Mouse (Mus musculus) c-Kit-positive CD71-positive TER-119-negative erythroid progenitor cells, embryonic 14.5 days (primary cell): ENCODE data around the gene Gm8108.
"Not testable (repeated sequence)": the region's sequence is repeated elsewhere in the genome, so short reads cannot be mapped to it uniquely, and the experiment has no call there.

Experiments used
- DNase-seq: peaks from one replicate; pipeline ENCODE4 v3.0.0-alpha.2; 2013; ENCODE audit warnings: low read depth

Gm8108 gene

DNA sequence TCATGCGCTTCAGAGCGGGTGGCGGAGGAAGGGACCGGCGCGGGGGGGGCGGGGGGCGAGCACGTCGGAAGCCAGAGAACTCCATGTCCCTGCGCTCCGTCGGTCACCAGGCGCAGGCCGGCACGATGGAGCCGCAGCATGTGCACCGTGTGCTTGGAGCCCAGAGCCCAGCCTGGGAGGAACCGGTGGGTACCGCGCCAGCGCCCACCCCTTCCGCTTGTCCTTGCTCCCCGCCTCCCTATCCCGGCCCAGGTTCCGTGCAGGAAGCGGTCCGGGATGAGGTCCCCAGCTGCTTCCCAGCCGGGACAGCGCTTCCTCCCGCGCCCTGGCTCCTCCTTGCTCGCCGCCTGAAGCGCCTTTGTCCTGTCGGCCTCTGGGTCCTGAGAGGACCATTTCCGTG, at the start of gene Gm8108:
Gene Gm8108, plus strand, starts transcription at position 101 of the 400 bp plus-strand sequence.
- not testable (repeated sequence) for DNase-seq

DNA sequence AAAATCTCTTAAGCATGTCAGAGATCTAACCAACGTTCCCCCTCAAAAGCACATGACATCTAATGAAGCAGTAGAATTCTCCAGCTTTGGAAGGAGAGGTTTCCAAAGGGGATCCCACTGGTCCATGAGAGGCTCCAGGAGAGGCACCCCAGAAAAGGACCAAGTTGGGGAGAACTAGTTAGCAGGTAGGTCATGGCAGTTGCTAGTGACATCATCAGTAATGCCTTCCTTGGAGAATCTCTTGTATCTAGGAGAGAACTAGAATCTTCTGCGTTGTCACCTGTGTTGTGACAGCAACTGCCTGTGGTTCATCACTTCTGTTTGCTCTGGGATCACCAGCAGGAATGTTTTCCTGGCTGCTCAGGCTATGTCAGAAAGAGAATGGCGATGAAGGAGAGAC, 26.5 kb upstream of the Gm8108 start, which contains the start of gene Gm3115:
Gene Gm3115, plus strand, starts transcription at position 301 of the 400 bp plus-strand sequence.
- DNase-seq: not testable (repeated sequence)

DNA sequence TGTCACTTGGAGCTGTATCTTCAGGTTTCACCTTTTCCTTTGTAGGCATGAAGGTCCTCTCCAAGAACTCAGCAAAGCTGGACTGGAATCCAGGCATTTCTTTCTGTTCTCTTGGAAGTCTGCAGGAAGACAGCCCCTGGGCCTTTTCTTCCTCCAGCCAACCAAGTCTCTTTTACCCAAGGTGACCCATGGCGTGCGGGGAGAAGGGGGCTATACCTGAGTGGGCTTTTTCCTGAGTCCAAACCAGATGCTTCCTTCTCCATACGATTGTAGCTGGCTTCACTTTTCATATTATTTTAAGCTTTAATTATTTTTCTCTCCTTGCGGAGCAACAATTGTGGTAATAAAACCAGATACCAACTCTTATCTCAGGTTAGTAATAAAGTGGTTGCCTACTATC, 31.3 kb downstream of the Gm8108 start:
- not testable (repeated sequence) for DNase-seq

DNA sequence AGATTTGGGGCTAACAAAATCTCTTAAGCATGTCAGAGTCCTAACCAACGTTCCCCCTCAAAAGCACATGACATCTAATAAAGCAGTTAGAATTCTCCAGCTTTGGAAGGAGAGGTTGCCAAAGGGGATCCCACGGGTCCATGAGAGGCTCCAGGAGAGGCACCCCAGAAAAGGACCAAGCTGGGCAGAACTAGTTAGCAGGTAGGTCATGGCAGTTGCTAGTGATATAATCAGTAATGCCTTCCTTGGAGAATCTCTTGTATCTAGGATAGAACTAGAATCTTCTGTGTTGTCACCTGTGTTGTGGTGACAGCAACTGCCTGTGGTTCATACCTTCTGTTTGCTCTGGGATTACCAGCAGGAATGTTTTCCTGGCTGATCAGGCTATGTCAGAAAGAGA, 54.4 kb downstream of the Gm8108 start, which contains the start of gene Gm3127:
Gene Gm3127, plus strand, starts transcription at position 301 of the 400 bp plus-strand sequence.
- not testable (repeated sequence) for DNase-seq

DNA sequence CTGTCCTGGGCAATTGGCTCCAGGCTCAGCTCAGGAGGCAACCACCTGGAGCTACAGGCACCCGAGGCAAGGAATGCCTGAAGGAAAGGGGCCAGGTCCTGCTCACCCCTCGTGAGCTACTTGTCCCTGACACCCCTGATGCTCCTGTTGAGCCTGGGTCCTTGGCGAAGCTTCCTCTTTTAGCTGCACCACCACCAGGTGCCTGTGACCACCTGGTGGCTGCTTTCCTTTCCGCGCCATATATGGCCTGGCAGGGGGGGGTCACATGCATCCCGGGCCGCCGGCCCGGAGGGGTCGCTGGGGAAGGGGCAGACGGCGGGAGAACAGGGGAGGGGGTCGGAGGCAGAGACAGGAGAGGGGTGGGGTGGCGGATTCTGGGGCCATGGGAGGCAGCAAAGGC, 71.7 kb downstream of the Gm8108 start:
- not testable (repeated sequence) for DNase-seq
